Comparison of ENCODE assay signal across 7 mouse cellular contexts in the genomic region with DNA sequence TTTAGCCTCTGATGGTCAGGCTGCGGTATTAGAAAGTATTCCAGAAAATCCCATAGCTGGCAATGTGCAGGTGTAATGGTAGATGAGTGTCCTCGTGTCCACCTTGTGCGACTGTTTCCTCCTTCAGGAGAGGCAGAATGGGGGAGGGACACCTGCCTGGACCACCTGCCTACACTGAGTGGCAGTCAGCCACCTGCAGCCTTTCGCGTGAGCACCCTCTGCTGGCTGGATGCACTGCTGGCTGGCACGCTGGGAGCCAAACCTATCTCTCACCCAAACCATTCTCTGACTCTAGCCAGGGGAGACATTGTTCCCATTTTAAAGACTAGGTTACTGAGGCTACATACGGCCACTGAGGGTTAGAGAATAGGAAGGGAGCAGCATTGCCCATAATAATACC.
A peak's percentile ranks its signal among the peaks of the same experiment; 100 is the strongest.
DNase-seq lines count a peak whose midpoint lies in the region; ATAC-seq and TF ChIP-seq lines count a peak whose summit lies in the region.

No protein-coding gene starts in this region.

- H3K4me3 ChIP-seq in layer of hippocampus, adult 2 months = no peak overlapping the region
- H3K4me3 ChIP-seq in embryonic facial prominence, embryonic 10.5 days = no peak overlapping the region
- H3K4me3 ChIP-seq in midbrain, embryonic 16.5 days (ENCODE audit: low read depth, low read length) = no peak overlapping the region

- H3K36me3 ChIP-seq in embryonic facial prominence, embryonic 10.5 days (replicated peaks) = no peaks in the 10 kb centered on the region
- no peaks in the 10 kb centered on the region for H3K36me3 ChIP-seq in midbrain, embryonic 16.5 days (ENCODE audit: control insufficient read depth, insufficient read depth, low read length)

- TF ChIP-seq CTCF in layer of hippocampus, adult 2 months (conservative IDR thresholded peaks at IDR 0.05) = peak; percentile 79

- peak in 1 of 2 experiments; percentile 29 for DNase-seq in layer of hippocampus, adult 2 months (ENCODE audit: low spot score in 2 of 2)
- DNase-seq in layer of hippocampus, postnatal 14 days (ENCODE audit: low spot score in 2 of 2) = no peak
- DNase-seq in adrenal gland, adult 2 months = peak; percentile 54
- peak; percentile 55 for DNase-seq in embryonic facial prominence, embryonic 10.5 days (ENCODE audit: low spot score)
- peak; percentile 21 for DNase-seq in kidney, adult 9 months
- peak; percentile 46 for DNase-seq in urinary bladder, postnatal 14 days (ENCODE audit: low spot score)

- 0 out of 2 replicates have a peak, but pooled peaks have one; percentile 28 for ATAC-seq in midbrain, embryonic 16.5 days

- H3K27me3 ChIP-seq in embryonic facial prominence, embryonic 10.5 days (replicated peaks; ENCODE audit: low read depth, poor library complexity, severe bottlenecking) = no peaks in the 10 kb centered on the region
- no peaks in the 10 kb centered on the region for H3K27me3 ChIP-seq in midbrain, embryonic 16.5 days (ENCODE audit: control insufficient read depth, insufficient read depth, low read depth, low read length)

- peaks cover 12% of the 10 kb centered on the region for H3K4me1 ChIP-seq in embryonic facial prominence, embryonic 10.5 days
- H3K4me1 ChIP-seq in midbrain, embryonic 16.5 days (ENCODE audit: control insufficient read depth, insufficient read depth, low read length) = no peaks in the 10 kb centered on the region

- H3K27ac ChIP-seq in layer of hippocampus, adult 2 months = no peak overlapping the region
- H3K27ac ChIP-seq in embryonic facial prominence, embryonic 10.5 days (replicated peaks) = no peak overlapping the region
- no peak overlapping the region for H3K27ac ChIP-seq in midbrain, embryonic 16.5 days (ENCODE audit: low read length)

- no peak overlapping the region for H3K9ac ChIP-seq in midbrain, embryonic 16.5 days (ENCODE audit: low read depth, low read length)

- no peak overlapping the region for H3K4me2 ChIP-seq in midbrain, embryonic 16.5 days (ENCODE audit: low read length)

- WGBS in embryonic facial prominence, embryonic 10.5 days = 36% methylated on average over 7 of the region's 7 CpGs
- WGBS in midbrain, embryonic 16.5 days = 37% methylated on average over 7 of the region's 7 CpGs

- no peaks in the 10 kb centered on the region for H3K9me3 ChIP-seq in embryonic facial prominence, embryonic 10.5 days
- no peaks in the 10 kb centered on the region for H3K9me3 ChIP-seq in midbrain, embryonic 16.5 days (replicated peaks; ENCODE audit: control insufficient read depth, low read length, poor library complexity, severe bottlenecking)

Comparison
In these comparisons a context has a peak if more than half of its experiments do, and no peak if none do; other contexts are left out.
1. DNase-seq: peak in adrenal gland, adult 2 months (single experiment), embryonic facial prominence, embryonic 10.5 days (single experiment), kidney, adult 9 months (single experiment) and urinary bladder, postnatal 14 days (single experiment); none in layer of hippocampus, postnatal 14 days (0 of 2).